Mouse (Mus musculus) neutrophil, adult 5-6 weeks (primary cell): ENCODE measurements around the gene Tas2r108. TPM values are rescaled to one million over a fixed set of nuclear protein-coding genes. Genes with fewer than 3 reads are reported as not detected.

ENCODE experiments used
- ATAC-seq: fragments of 151-379, 151-347 bp; 2 replicates; pipeline ENCODE4 v1.8.0; 2017; ENCODE audit warnings: mild to moderate bottlenecking, moderate TSS enrichment; ENCODE audit not compliant: insufficient number of reproducible peaks, poor library complexity, low FRiP score, severe bottlenecking; ENCODE audit errors: extremely low read depth
- total RNA-seq: library from RNA; stranded (forward); fragments of 200-1000 nt; gene quantifications from 2 replicates; pipeline ENCODE4 v1.2.3, GENCODE M21; 2017

Gene Tas2r108
- not detected in 2 replicates for total RNA-seq

GRCm38 (mm10) chr6:40493229-40493628 lies at the start of gene Tas2r108:
Gene Tas2r108, plus strand, starts transcription at chr6:40493529.
- no peak for ATAC-seq

DNA sequence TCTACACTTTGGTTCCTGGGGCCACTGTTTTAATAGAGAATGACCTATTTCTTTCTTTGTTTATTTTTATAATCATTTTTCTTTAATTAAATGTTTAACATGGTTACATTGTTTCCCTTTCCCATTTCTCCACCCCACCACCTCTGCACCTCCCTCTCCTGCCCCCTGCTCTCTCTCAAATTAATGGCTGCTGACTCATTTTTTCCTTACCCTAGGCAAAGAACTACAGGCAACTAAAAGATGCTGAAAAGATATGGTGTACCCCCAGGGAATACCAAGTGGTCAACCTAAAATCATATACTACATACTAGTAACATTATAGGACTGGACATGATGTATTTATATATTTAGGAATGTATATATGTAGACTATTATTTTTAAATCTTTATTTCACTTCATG lies 44.7 kb upstream of the Tas2r108 start:
- no peak for ATAC-seq

DNA sequence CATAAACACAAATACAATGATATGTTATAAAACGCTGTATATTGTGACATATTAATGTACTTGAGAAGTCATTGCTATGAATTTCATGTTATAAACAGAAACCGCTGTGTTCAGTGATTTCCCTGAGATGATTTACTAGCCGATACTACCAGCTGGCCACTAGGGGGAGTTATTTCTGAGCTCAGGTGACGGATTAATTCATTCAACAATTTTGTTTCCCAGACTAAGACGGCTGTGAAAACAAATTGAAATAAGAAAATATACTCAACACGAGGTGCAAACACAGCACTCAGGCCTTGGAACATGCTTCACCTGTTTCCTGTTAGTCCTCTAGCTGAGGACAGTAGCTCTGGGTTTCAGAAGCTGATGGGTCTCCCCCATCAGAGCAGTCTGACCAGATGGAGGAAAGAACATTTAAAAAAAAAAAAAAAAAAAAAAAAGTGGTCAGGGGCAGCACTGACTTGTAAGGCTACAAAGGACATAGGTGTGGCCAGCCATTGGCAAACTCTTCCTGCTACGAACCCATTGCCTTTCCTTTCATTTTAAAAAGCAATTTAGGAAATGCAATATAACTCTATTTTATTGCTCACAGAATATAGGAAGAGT lies 38.8 kb upstream of the Tas2r108 start:
- ATAC-seq: peak; percentile 71; the same call in 1 of the 2 replicates

- ATAC-seq: 0 out of 2 replicates have a peak, but pooled peaks have one; percentile 39
Measured at GRCm38 (mm10) chr6:40465710-40466109, 27.6 kb upstream of the Tas2r108 start.

- ATAC-seq: peak; percentile 95
Measured at GRCm38 (mm10) chr6:40470916-40471719, 22.2 kb upstream of the Tas2r108 start, which contains the start of gene Ssbp1. Gene Ssbp1, plus strand, starts transcription at chr6:40471352.

DNA sequence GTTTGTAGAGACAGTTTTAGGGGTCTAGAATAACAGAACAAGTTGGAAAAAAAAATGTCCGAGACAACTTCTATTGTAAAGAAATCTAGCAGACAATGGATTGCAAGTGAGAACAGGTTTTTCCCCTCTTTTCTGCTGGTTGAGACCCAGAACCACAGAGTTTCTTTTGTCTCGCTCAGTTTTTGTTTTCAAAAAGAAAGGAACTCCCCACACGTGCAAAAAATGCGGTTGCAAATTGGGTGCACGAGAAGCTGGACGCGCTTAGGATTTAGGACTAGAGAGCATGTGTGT lies 21.7 kb upstream of the Tas2r108 start:
- no peak for ATAC-seq

DNA sequence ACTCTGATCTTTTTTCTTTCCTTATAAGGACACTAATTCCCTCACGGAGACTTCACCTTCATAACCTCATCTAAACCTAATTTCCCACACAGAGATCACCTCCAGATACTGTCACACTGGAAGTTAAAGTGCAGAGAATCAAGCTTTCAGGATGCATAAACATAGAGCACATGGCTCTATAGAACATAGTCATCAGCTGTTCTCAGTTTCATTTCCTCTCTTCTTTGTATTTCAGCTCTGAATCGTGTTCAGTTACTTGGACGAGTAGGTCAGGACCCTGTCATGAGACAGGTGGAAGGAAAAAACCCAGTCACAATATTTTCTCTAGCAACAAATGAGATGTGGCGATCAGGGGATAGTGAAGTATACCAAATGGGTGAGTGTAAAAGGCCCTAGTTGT lies 17.2 kb upstream of the Tas2r108 start:
- peak; percentile 35; the same call in 1 of the 2 replicates for ATAC-seq

DNA sequence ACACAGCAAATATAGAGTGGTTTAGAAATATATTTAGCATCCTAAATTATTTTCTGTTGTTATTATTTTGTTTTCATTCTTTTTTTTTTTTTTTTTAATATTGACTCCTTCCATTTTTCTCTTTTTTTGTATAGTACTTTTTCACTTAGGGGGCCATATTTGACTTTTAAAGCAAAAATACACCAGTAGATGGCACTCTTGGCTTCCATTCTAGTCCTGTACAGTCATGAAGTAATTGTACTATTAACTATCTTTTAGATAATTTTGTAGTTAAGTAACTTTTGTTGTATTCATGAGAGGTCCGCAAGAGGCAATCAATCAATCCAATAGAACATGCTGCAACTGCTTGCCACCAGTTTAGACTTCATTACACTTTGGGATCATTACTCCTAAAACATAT lies 13.6 kb upstream of the Tas2r108 start:
- no peak for ATAC-seq

- no peak for ATAC-seq
Measured at GRCm38 (mm10) chr6:40482318-40482717, 11.0 kb upstream of the Tas2r108 start.

DNA sequence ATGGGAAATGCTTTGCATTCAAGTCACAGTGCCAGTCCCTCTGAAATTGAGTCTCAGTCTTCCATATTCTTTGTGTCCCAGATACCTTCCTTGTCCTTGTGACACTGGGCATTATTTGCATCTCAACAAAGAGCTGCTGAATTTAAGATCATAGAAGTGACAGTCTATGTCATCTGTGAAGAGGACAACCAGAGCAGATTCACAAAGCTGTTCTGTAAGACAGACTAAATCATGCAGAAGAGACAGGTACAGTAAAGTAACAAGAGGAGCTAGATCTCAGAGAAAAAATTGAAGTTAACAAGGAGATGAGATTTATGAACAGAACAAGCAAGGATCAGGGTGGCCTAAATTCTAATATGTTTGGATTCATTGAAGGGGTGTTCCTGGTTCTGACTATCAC lies 2.4 kb upstream of the Tas2r108 start, which contains the start of gene Tas2r137:
Gene Tas2r137 (plus strand): TSS at position 301 of the 400 bp plus-strand sequence.
- no peak for ATAC-seq

- ATAC-seq: no peak
Measured at GRCm38 (mm10) chr6:40519408-40519807, 26.1 kb downstream of the Tas2r108 start, which contains the start of gene Prss37. Gene Prss37, minus strand, starts transcription at chr6:40519508.

Other genes starting within 250 kb of the Tas2r108 start
- gene Agk, start 168.4 kb upstream of the Tas2r108 start, total RNA-seq: 17.1 and 19.7 TPM in 2 replicates
- 16.8 and 18.5 TPM in 2 replicates for gene E330009J07Rik, start 57.4 kb upstream of the Tas2r108 start, total RNA-seq
- not detected in 2 replicates for gene Wee2, start 54.4 kb upstream of the Tas2r108 start, total RNA-seq
- gene Ssbp1, start 22.2 kb upstream of the Tas2r108 start, total RNA-seq: 68.6 and 69.5 TPM in 2 replicates
- 0.58 and 0.74 TPM in 2 replicates for gene Tas2r137, start 2.3 kb upstream of the Tas2r108 start, total RNA-seq
- gene Prss37, start 26.0 kb downstream of the Tas2r108 start, total RNA-seq: not detected in 2 replicates
- not detected in 2 replicates for gene Olfr461, start 61.5 kb downstream of the Tas2r108 start, total RNA-seq
- gene Olfr460, start 76.0 kb downstream of the Tas2r108 start, total RNA-seq: not detected in 2 replicates
- 84.5 and 85.2 TPM in 2 replicates for gene Clec5a, start 92.3 kb downstream of the Tas2r108 start, total RNA-seq
- gene Tas2r138, start 119.8 kb downstream of the Tas2r108 start, total RNA-seq: not detected in 2 replicates
- gene Mgam, start 135.3 kb downstream of the Tas2r108 start, total RNA-seq: 73.4 and 107 TPM in 2 replicates